Mouse (Mus musculus) testis, adult 2 months (tissue): Measurements from ENCODE around the gene Tprn. TPM values are rescaled to one million over a fixed set of nuclear protein-coding genes. Genes with fewer than 3 reads are reported as not detected.

ENCODE experiments used
- H3K27ac ChIP-seq: fragments of 200-500 bp; 2 replicates; pipeline ENCODE4 v1.5.1; 2012; ENCODE audit warnings: low read depth, low read length; ENCODE audit not compliant: control insufficient read depth, insufficient read depth
- H3K27me3 ChIP-seq: fragments of 200-500 bp; 2 replicates; pipeline ENCODE4 v1.6.1; 2012; ENCODE audit warnings: mild to moderate bottlenecking, low read length, moderate library complexity; ENCODE audit not compliant: control insufficient read depth, insufficient read depth
- H3K36me3 ChIP-seq: fragments of 200-500 bp; 2 replicates; pipeline ENCODE4 v1.6.1; 2012; ENCODE audit warnings: mild to moderate bottlenecking, low read length; ENCODE audit not compliant: control insufficient read depth, insufficient read depth
- H3K4me1 ChIP-seq: fragments of 200-500 bp; 2 replicates; pipeline ENCODE4 v1.6.1; 2012; ENCODE audit warnings: low read length; ENCODE audit not compliant: control insufficient read depth, insufficient read depth
- H3K4me3 ChIP-seq: fragments of 200-500 bp; 2 replicates; pipeline ENCODE4 v1.5.1; 2012; ENCODE audit warnings: low read depth, mild to moderate bottlenecking, low read length, moderate library complexity, mixed read lengths; ENCODE audit not compliant: control insufficient read depth
- CTCF ChIP-seq: fragments of 200-500 bp; IDR thresholded peaks from 2 replicates; pipeline ENCODE4 v1.5.1; 2012; ENCODE audit warnings: low read depth, mild to moderate bottlenecking, inconsistent platforms, low read length, moderate library complexity; ENCODE audit not compliant: control insufficient read depth, insufficient read depth, insufficient replicate concordance
- POLR2A ChIP-seq: fragments of 200-500 bp; IDR thresholded peaks from 2 replicates; pipeline ENCODE4 v1.6.1; 2012; ENCODE audit warnings: low read depth, mild to moderate bottlenecking, inconsistent platforms, low read length, moderate library complexity; ENCODE audit not compliant: control insufficient read depth
- polyA plus RNA-seq: library from polyadenylated mRNA; depleted of rRNA; stranded (reverse); fragments of >200 nt; gene quantifications from 2 replicates; pipeline ENCODE4 v1.2.3, GENCODE M21; 2012

Tprn gene
- polyA plus RNA-seq, 1 experiment, result 357 TPM

GRCm38 (mm10) chr2:25267241-25267640, 4.8 kb downstream of the Tprn start:
- Histone ChIP-seq H3K36me3 (no peaks in the 10 kb centered on the region; the same call in 1 of the 2 replicates), H3K27me3 (no peaks in the 10 kb centered on the region), H3K27ac (no peak overlapping the region), H3K4me3 (no peak overlapping the region), H3K4me1 (peaks cover 22% of the 10 kb centered on the region)
- no peak for TF ChIP-seq CTCF
- no peak for TF ChIP-seq POLR2A

- TF ChIP-seq POLR2A (no peak), CTCF (no peak)
- no peak overlapping the region for H3K27ac ChIP-seq
- H3K4me1 ChIP-seq, result peaks cover 24% of the 10 kb centered on the region
- no peaks in the 10 kb centered on the region; the same call in 1 of the 2 replicates for H3K36me3 ChIP-seq
- no peak overlapping the region for H3K4me3 ChIP-seq
- no peaks in the 10 kb centered on the region for H3K27me3 ChIP-seq
These were observed 5.4 kb downstream of the Tprn start for GRCm38 (mm10) chr2:25267746-25268309.

- no peaks in the 10 kb centered on the region for H3K36me3 ChIP-seq
- H3K27ac ChIP-seq, result peak within 1 kb of the TSS; percentile 80
- no peaks in the 10 kb centered on the region for H3K27me3 ChIP-seq
- peak within 1 kb of the TSS; percentile 91 for H3K4me3 ChIP-seq
- TF ChIP-seq CTCF (no peak; the same call in 1 of the 2 replicates), POLR2A (peak; percentile 99)
- peaks cover 8% of the 10 kb centered on the region for H3K4me1 ChIP-seq
These were observed 9.6 kb downstream of the Tprn start, which contains the start of the genes Ssna1 and Anapc2 for GRCm38 (mm10) chr2:25271827-25272511. Gene Ssna1, minus strand, starts transcription at chr2:25272438. Gene Anapc2, plus strand, starts transcription at chr2:25272478.

- Histone ChIP-seq H3K4me1 (peaks cover 8% of the 10 kb centered on the region), H3K27ac (peak overlapping the region; percentile 37; the same call in 1 of the 2 replicates), H3K27me3 (no peaks in the 10 kb centered on the region), H3K4me3 (peak overlapping the region; percentile 91), H3K36me3 (no peaks in the 10 kb centered on the region)
- TF ChIP-seq POLR2A, result no peak
- no peak for TF ChIP-seq CTCF
These were observed 10.1 kb downstream of the Tprn start for GRCm38 (mm10) chr2:25272515-25272914.

- H3K4me3 ChIP-seq, result peak overlapping the region; percentile 91
- peak overlapping the region; percentile 37; the same call in 1 of the 2 replicates for H3K27ac ChIP-seq
- H3K4me1 ChIP-seq, result peaks cover 8% of the 10 kb centered on the region
- no peak for TF ChIP-seq CTCF
- no peak for TF ChIP-seq POLR2A
- H3K27me3 ChIP-seq, result no peaks in the 10 kb centered on the region
- no peaks in the 10 kb centered on the region for H3K36me3 ChIP-seq
These were observed 10.6 kb downstream of the Tprn start for GRCm38 (mm10) chr2:25273010-25273409.

- TF ChIP-seq CTCF (peak; percentile 36; the same call in 1 of the 2 replicates), POLR2A (no peak)
- H3K36me3 ChIP-seq, result no peaks in the 10 kb centered on the region; the same call in 1 of the 2 replicates
- no peak overlapping the region for H3K4me3 ChIP-seq
- H3K27ac ChIP-seq, result no peak overlapping the region
- H3K27me3 ChIP-seq, result no peaks in the 10 kb centered on the region
- no peaks in the 10 kb centered on the region for H3K4me1 ChIP-seq
These were observed 16.8 kb downstream of the Tprn start for GRCm38 (mm10) chr2:25278928-25279882.
